Mouse (Mus musculus) liver, postnatal 0 days (tissue): ENCODE measurements at regions not wholly inside any gene's neighbourhood (a gene's known extent, or its start where the extent isn't known, plus 50 kb on each side); places are given as distances from the start of the nearest gene placed in this dataset.

Source experiments
- CTCF ChIP-seq: sonication (generic); IDR thresholded peaks from 2 replicates; pipeline ENCODE4 v1.5.1; 2016; ENCODE audit warnings: antibody characterized with exemption, low read depth
- EP300 ChIP-seq: IDR thresholded peaks from 2 replicates; pipeline ENCODE4 v1.6.1; 2016; ENCODE audit warnings: antibody characterized with exemption, low read depth, mild to moderate bottlenecking

- TF ChIP-seq CTCF (no peak), EP300 (no peak)
Measured at GRCm38 (mm10) chr15:37159956-37160355, 152.4 kb upstream of the Zfp706 start.
